Mouse (Mus musculus) small intestine, adult 2 months (tissue): ENCODE results near the gene Cacna2d4.

Source experiments
- CTCF ChIP-seq: fragments of 200-500 bp; IDR thresholded peaks from 2 replicates; pipeline ENCODE4 v1.5.1; 2012; ENCODE audit warnings: low read depth, mild to moderate bottlenecking, control low read depth, inconsistent platforms, low read length, moderate library complexity, mixed read lengths; ENCODE audit not compliant: insufficient replicate concordance, insufficient read length; ENCODE audit errors: extremely low read depth
- POLR2A ChIP-seq: fragments of 200-500 bp; IDR thresholded peaks from 2 replicates; pipeline ENCODE4 v1.6.1; 2012; ENCODE audit warnings: low read depth, mild to moderate bottlenecking, control low read depth, inconsistent platforms, low read length, moderate library complexity

DNA sequence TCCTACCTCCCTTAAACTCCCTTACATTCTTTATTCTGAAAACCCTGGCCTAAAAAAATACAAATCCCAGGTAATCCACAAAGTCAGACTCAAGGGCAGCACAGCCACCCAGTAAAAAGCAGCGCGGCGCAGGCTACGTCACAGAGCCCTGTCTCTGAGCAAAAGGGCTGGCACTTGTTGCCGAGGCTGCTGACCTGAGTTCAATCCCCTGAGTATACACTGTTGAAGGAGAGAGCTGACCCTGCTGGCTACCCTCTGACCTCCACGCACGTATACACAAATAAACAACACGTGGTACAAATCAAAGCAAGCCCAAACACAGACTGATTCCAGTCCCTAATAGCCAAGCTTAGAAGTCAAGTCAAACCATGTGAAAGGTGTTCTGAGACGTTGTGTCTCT, 42.2 kb upstream of the Cacna2d4 start:
- no peak for TF ChIP-seq POLR2A
- no peak for TF ChIP-seq CTCF
